Mouse (Mus musculus): ENCODE results near the gene Shox2. TPM values are rescaled to one million over a fixed set of nuclear protein-coding genes. Genes with fewer than 3 reads are reported as not detected.

Shox2 gene
- total RNA-seq, 4 experiments from 2014 or later, result 0.50 to 1.4 (median 0.93) TPM

GRCm38 (mm10) chr3:66964884-66965283, 16.7 kb downstream of the Shox2 start:
- no peak for DNase-seq (ENCODE audit: low spot score)

- DNase-seq (ENCODE audit: low spot score), result no peak
These were observed 21.6 kb downstream of the Shox2 start for GRCm38 (mm10) chr3:66959972-66960371.

DNA sequence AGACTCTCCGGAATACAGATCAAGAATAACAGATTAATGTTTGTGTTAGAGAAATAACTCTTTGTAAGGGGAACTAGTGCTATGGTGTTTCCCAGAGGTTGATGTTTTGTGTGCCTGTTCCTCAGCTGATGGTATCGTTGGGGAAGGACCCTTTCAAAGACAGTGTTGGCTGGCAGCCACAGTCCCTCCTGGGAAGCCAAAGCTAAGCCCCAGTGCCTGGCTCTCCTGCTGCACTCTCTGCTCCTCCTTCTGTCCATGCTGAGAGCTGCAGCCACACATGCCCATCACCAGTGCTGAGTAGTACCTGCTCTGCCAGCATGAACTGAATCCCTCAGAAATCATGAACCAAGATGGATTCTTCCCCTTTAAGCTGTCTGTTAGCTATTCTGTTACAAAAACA, 26.4 kb downstream of the Shox2 start:
- no peak for DNase-seq (ENCODE audit: low spot score)

GRCm38 (mm10) chr3:66939675-66940074, 41.9 kb downstream of the Shox2 start:
- DNase-seq (ENCODE audit: low spot score), result no peak

GRCm38 (mm10) chr3:66922436-66922835, 59.1 kb downstream of the Shox2 start:
- no peak for DNase-seq (ENCODE audit: low spot score)

Other genes starting within 250 kb of the Shox2 start
- 10 to 100 TPM; 10.7 to 13.9 (median 11.9) TPM for gene Rsrc1, start 381 bp downstream of the Shox2 start, total RNA-seq (2022)